Mouse (Mus musculus) effector memory CD4-positive, alpha-beta T cell, adult 5 months (primary cell): Measurements from ENCODE around the gene Mfsd14b. TPM values are rescaled to one million over a fixed set of nuclear protein-coding genes. Genes with fewer than 3 reads are reported as not detected.

Source experiments
- polyA plus RNA-seq: library from polyadenylated mRNA; unstranded; fragments of 100-300 nt; shearing (Covaris generic); gene quantifications from one replicate; pipeline ENCODE4 v1.2.1, GENCODE M21; 2017

Mfsd14b gene
- 71.3 TPM for polyA plus RNA-seq

GRCm38 (mm10) chr13:65112459-65113110 lies at the start of gene Mfsd14b:
Gene Mfsd14b, minus strand, starts transcription at chr13:65112975.

GRCm38 (mm10) chr13:65149940-65150339 lies 37.2 kb upstream of the Mfsd14b start, which contains the start of gene Olfr466:
Gene Olfr466, plus strand, starts transcription at chr13:65150240.

GRCm38 (mm10) chr13:65137789-65138188 lies 25.0 kb upstream of the Mfsd14b start, which contains the start of gene Olfr465-ps1:
Gene Olfr465-ps1, plus strand, starts transcription at chr13:65138089.

GRCm38 (mm10) chr13:65052660-65053059 lies 60.1 kb downstream of the Mfsd14b start, which contains the start of gene Prss47:
Gene Prss47, minus strand, starts transcription at chr13:65052760.

GRCm38 (mm10) chr13:65032758-65033157 lies 80.0 kb downstream of the Mfsd14b start, which contains the start of gene Spata31d1c:
Gene Spata31d1c, plus strand, starts transcription at chr13:65033058.

Other genes with a start within 250 kb of the Mfsd14b start
- not detected for gene Cntnap3, start 209.0 kb downstream of the Mfsd14b start, polyA plus RNA-seq
- 0.19 TPM for gene Spata31, start 195.6 kb downstream of the Mfsd14b start, polyA plus RNA-seq
- gene Spata31d1c, start 79.9 kb downstream of the Mfsd14b start, polyA plus RNA-seq, result not detected
- not detected for gene Prss47, start 60.2 kb downstream of the Mfsd14b start, polyA plus RNA-seq
- not detected for gene Olfr465-ps1, start 25.1 kb upstream of the Mfsd14b start, polyA plus RNA-seq
- gene Olfr466, start 37.3 kb upstream of the Mfsd14b start, polyA plus RNA-seq, result 0.35 TPM
- not detected for gene Nlrp4f, start 93.0 kb upstream of the Mfsd14b start, polyA plus RNA-seq
- gene Gm10775, start 146.6 kb upstream of the Mfsd14b start, polyA plus RNA-seq, result not detected
- 13.0 TPM for gene Zfp369, start 165.8 kb upstream of the Mfsd14b start, polyA plus RNA-seq